ENCODE assay signal across 8 mouse cellular contexts in the genomic region with DNA sequence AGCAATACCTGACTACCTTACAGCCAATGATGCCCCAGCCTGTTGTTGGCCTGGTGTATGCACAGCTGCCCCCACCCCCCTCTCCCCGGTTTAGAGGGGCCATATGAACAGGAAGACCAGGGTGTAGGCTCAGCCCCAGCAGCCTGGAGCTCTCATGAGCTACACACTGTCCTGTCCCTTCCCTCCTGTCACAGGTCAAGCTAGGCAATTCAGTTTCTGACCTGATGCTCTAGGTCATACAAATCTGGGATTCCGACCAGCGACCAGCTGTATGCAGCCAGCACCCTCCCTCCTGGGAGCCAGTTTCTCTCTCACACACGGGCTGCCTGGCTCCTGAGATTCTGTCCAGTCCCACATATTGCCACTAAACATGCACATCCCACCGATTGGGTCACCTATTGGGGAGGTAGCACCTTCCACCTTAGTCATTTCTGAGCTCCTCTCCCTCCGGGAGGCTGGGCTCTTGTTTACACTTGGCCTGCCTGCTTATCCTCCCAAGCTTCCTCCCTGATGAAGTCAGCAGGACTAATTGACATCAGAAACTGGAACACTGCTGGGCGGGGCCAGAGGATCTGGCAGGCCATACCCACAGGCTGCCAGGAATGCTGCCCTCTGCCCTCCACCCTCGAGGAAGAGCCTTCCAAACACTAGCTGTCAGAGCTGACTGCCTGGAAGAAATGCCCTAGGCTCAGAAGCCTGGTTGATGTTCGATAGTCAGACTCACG. TPM values are rescaled to one million over a fixed set of nuclear protein-coding genes. Genes with fewer than 3 reads are reported as not detected.
DNase-seq lines count a peak whose midpoint lies in the region; ATAC-seq and TF ChIP-seq lines count a peak whose summit lies in the region.

No protein-coding gene starts in this region.

- DNase-seq in midbrain, embryonic 10.5 days (ENCODE audit: low spot score): no peak
- peak; percentile 80 for DNase-seq in cerebellum, adult 11 months
- DNase-seq in heart, adult 2 months: peak; percentile 88 to 92
- DNase-seq in kidney, adult 8-10 months: peak; percentile 97
- DNase-seq in stomach, postnatal 0 days (ENCODE audit: low spot score): peak; percentile 78
- DNase-seq in thymus, adult 2 months: no peak

- no peak overlapping the region for H3K4me2 ChIP-seq in midbrain, embryonic 15.5 days
- H3K4me2 ChIP-seq in lung, embryonic 15.5 days: peak overlapping the region; percentile 29
- H3K4me2 ChIP-seq in stomach, postnatal 0 days (replicated peaks; ENCODE audit: low read depth): no peak overlapping the region

- intact Hi-C loops in heart, adult 2 months (cut with DNase I): loop anchor here (2.0 kb wide), 2 partner anchors 18 to 40 kb away; no protein-coding TSS in a partner anchor

- peak; percentile 63 for TF ChIP-seq EP300 in heart, adult 2 months (IDR thresholded peaks at IDR 0.05; ENCODE audit: insufficient read depth, low read depth, low read length)
- no peak for TF ChIP-seq EP300 in stomach, postnatal 0 days (optimal IDR thresholded peaks at IDR 0.05)

- H3K36me3 ChIP-seq in midbrain, embryonic 10.5 days: no peaks in the 10 kb centered on the region
- no peaks in the 10 kb centered on the region for H3K36me3 ChIP-seq in midbrain, embryonic 15.5 days (replicated peaks)
- no peaks in the 10 kb centered on the region for H3K36me3 ChIP-seq in heart, adult 2 months (ENCODE audit: control insufficient read depth, insufficient read depth, low read length)
- H3K36me3 ChIP-seq in lung, embryonic 15.5 days: no peaks in the 10 kb centered on the region
- H3K36me3 ChIP-seq in stomach, postnatal 0 days (ENCODE audit: control insufficient read depth, insufficient read depth, low read length): no peaks in the 10 kb centered on the region
- H3K36me3 ChIP-seq in thymus, adult 2 months (ENCODE audit: control insufficient read depth, insufficient read depth, low read length): no peaks in the 10 kb centered on the region

- no peaks in the 10 kb centered on the region for H3K79me2 ChIP-seq in heart, adult 2 months (replicated peaks; ENCODE audit: control insufficient read depth, insufficient read depth, low read length)

- 0 out of 2 replicates have a peak, but pooled peaks have one; percentile 11 for TF ChIP-seq CTCF in heart, adult 2 months (IDR thresholded peaks at IDR 0.05)
- TF ChIP-seq CTCF in stomach, postnatal 0 days (IDR thresholded peaks at IDR 0.05; ENCODE audit: low read depth): peak; percentile 31
- TF ChIP-seq CTCF in thymus, adult 2 months (IDR thresholded peaks at IDR 0.05; ENCODE audit: borderline replicate concordance, control insufficient read depth, extremely low read depth, insufficient read depth, low read length, poor library complexity): no peak

- no peak overlapping the region for H3K4me3 ChIP-seq in midbrain, embryonic 10.5 days
- H3K4me3 ChIP-seq in midbrain, embryonic 15.5 days: no peak overlapping the region
- H3K4me3 ChIP-seq in heart, adult 2 months: no peak overlapping the region; the same call in 1 of the 2 replicates
- no peak overlapping the region for H3K4me3 ChIP-seq in lung, embryonic 15.5 days
- no peak overlapping the region for H3K4me3 ChIP-seq in stomach, postnatal 0 days (ENCODE audit: low read depth, low read length)
- H3K4me3 ChIP-seq in thymus, adult 2 months (ENCODE audit: control insufficient read depth, insufficient read depth, low read length): no peak overlapping the region

- 0 out of 2 replicates have a peak, but pooled peaks cover 4% of the 10 kb centered on the region for H3K9me3 ChIP-seq in midbrain, embryonic 10.5 days (replicated peaks)
- H3K9me3 ChIP-seq in midbrain, embryonic 15.5 days: no peaks in the 10 kb centered on the region
- H3K9me3 ChIP-seq in lung, embryonic 15.5 days: no peaks in the 10 kb centered on the region
- H3K9me3 ChIP-seq in stomach, postnatal 0 days (ENCODE audit: control insufficient read depth, low read length): no peaks in the 10 kb centered on the region

- H3K9ac ChIP-seq in midbrain, embryonic 15.5 days: no peak overlapping the region
- peak overlapping the region; percentile 44 for H3K9ac ChIP-seq in heart, adult 2 months (ENCODE audit: low read depth, low read length)
- peak overlapping the region; percentile 8; the same call in 1 of the 2 replicates for H3K9ac ChIP-seq in lung, embryonic 15.5 days
- H3K9ac ChIP-seq in stomach, postnatal 0 days (ENCODE audit: low read length): peak overlapping the region; percentile 38; the same call in 1 of the 2 replicates

- H3K4me1 ChIP-seq in midbrain, embryonic 10.5 days: peaks cover 42% of the 10 kb centered on the region
- H3K4me1 ChIP-seq in midbrain, embryonic 15.5 days: peaks cover 35% of the 10 kb centered on the region
- H3K4me1 ChIP-seq in heart, adult 2 months (ENCODE audit: control insufficient read depth, insufficient read depth, low read length): peaks cover 27% of the 10 kb centered on the region
- peaks cover 48% of the 10 kb centered on the region for H3K4me1 ChIP-seq in lung, embryonic 15.5 days
- peaks cover 7% of the 10 kb centered on the region; the same call in 1 of the 2 replicates for H3K4me1 ChIP-seq in stomach, postnatal 0 days (replicated peaks; ENCODE audit: control insufficient read depth, insufficient read depth)
- peaks cover 29% of the 10 kb centered on the region for H3K4me1 ChIP-seq in thymus, adult 2 months (replicated peaks; ENCODE audit: control insufficient read depth, insufficient read depth, low read length)

- 46% methylated on average over 10 of the region's 10 CpGs for WGBS in midbrain, embryonic 10.5 days
- 46% methylated on average over 10 of the region's 10 CpGs for WGBS in midbrain, embryonic 15.5 days
- WGBS in heart, adult 2 months: 11% methylated on average over 10 of the region's 10 CpGs
- WGBS in lung, embryonic 15.5 days: 22% methylated on average over 10 of the region's 10 CpGs
- WGBS in stomach, postnatal 0 days: 25% methylated on average over 10 of the region's 10 CpGs
- WGBS in thymus, adult 2 months: 88% methylated on average over 10 of the region's 10 CpGs

- peak; percentile 66 for TF ChIP-seq POLR2A in heart, adult 2 months (IDR thresholded peaks at IDR 0.05; ENCODE audit: insufficient read depth, low read depth, low read length)
- TF ChIP-seq POLR2A in thymus, adult 2 months (IDR thresholded peaks at IDR 0.05; ENCODE audit: control insufficient read depth, extremely low read depth, insufficient read depth, low read length, poor library complexity): no peak

- no peak for ATAC-seq in midbrain, embryonic 15.5 days (replicated peaks)
- ATAC-seq in lung, embryonic 15.5 days (ENCODE audit: borderline replicate concordance, extremely low read depth, low FRiP score, low TSS enrichment): peak; percentile 50; the same call in 1 of the 2 replicates
- ATAC-seq in stomach, postnatal 0 days (ENCODE audit: low FRiP score, low TSS enrichment): peak; percentile 65

- H3K27ac ChIP-seq in midbrain, embryonic 10.5 days (replicated peaks): peak overlapping the region; percentile 74
- H3K27ac ChIP-seq in midbrain, embryonic 15.5 days: no peak overlapping the region
- H3K27ac ChIP-seq in heart, adult 2 months: peak overlapping the region; percentile 94
- H3K27ac ChIP-seq in lung, embryonic 15.5 days: peak overlapping the region; percentile 62
- H3K27ac ChIP-seq in stomach, postnatal 0 days (replicated peaks): peak overlapping the region; percentile 70
- H3K27ac ChIP-seq in thymus, adult 2 months (ENCODE audit: control insufficient read depth, insufficient read depth, low read length): no peak overlapping the region

- peaks cover 18% of the 10 kb centered on the region for H3K27me3 ChIP-seq in midbrain, embryonic 10.5 days (ENCODE audit: low read depth, poor library complexity, severe bottlenecking)
- H3K27me3 ChIP-seq in midbrain, embryonic 15.5 days (replicated peaks): no peaks in the 10 kb centered on the region
- no peaks in the 10 kb centered on the region for H3K27me3 ChIP-seq in heart, adult 2 months (ENCODE audit: control insufficient read depth, insufficient read depth, low read length)
- H3K27me3 ChIP-seq in lung, embryonic 15.5 days: no peaks in the 10 kb centered on the region
- H3K27me3 ChIP-seq in stomach, postnatal 0 days (ENCODE audit: control insufficient read depth, insufficient read depth, low read length): no peaks in the 10 kb centered on the region
- no peaks in the 10 kb centered on the region for H3K27me3 ChIP-seq in thymus, adult 2 months (ENCODE audit: control insufficient read depth, insufficient read depth, low read length)

RNA-seq across cellular contexts. Expression of gene Cerk, which starts 3.0 kb away (rescaled TPM):
- 13.3 and 16.8 TPM in 2 replicates for polyA plus RNA-seq in midbrain, embryonic 10.5 days (2016; fragmentation: Nextera tagmentation; extraction: Ambion mirVana)
- polyA plus RNA-seq in midbrain, embryonic 15.5 days (2015; fragmentation: Nextera tagmentation; extraction: Ambion mirVana): 25.0 and 25.8 TPM in 2 replicates
- total RNA-seq in heart, adult 2 months (2021): 10 to 100 TPM; 30.4 to 33.5 TPM
- 26.0 and 38.0 TPM in 2 replicates for polyA plus RNA-seq in heart, adult 2 months (2012; rRNA removed)
- 26.6 and 27.8 TPM in 2 replicates for polyA plus RNA-seq in lung, embryonic 15.5 days (2015; fragmentation: Nextera tagmentation; extraction: Ambion mirVana)
- polyA plus RNA-seq in stomach, postnatal 0 days (2015; fragmentation: Nextera tagmentation; extraction: Ambion mirVana): 4.6 and 5.2 TPM in 2 replicates
- 178 and 180 TPM in 2 replicates for polyA plus RNA-seq in thymus, adult 2 months (2012; rRNA removed)

RNA-seq across cellular contexts. Expression of gene Tbc1d22a, which starts 25.4 kb away (rescaled TPM):
- 10.8 and 12.5 TPM in 2 replicates for polyA plus RNA-seq in midbrain, embryonic 10.5 days (2016; fragmentation: Nextera tagmentation; extraction: Ambion mirVana)
- polyA plus RNA-seq in midbrain, embryonic 15.5 days (2015; fragmentation: Nextera tagmentation; extraction: Ambion mirVana): 14.3 and 15.1 TPM in 2 replicates
- 10 to 100 TPM; 21.8 to 25.6 TPM for total RNA-seq in heart, adult 2 months (2021)
- 23.2 and 30.1 TPM in 2 replicates for polyA plus RNA-seq in heart, adult 2 months (2012; rRNA removed)
- polyA plus RNA-seq in lung, embryonic 15.5 days (2015; fragmentation: Nextera tagmentation; extraction: Ambion mirVana): 10.3 and 12.4 TPM in 2 replicates
- polyA plus RNA-seq in stomach, postnatal 0 days (2015; fragmentation: Nextera tagmentation; extraction: Ambion mirVana): 8.7 TPM in 2 replicates
- polyA plus RNA-seq in thymus, adult 2 months (2012; rRNA removed): 53.1 and 56.5 TPM in 2 replicates

Comparison
In these comparisons a context has a peak if more than half of its experiments do, and no peak if none do; other contexts are left out.
1. H3K27ac ChIP-seq: peak in midbrain, embryonic 10.5 days (single experiment), heart, adult 2 months (single experiment), lung, embryonic 15.5 days (single experiment) and stomach, postnatal 0 days (single experiment); none in midbrain, embryonic 15.5 days (single experiment) and thymus, adult 2 months (single experiment).
2. DNase-seq: peak in cerebellum, adult 11 months (single experiment), heart, adult 2 months (2 of 2), kidney, adult 8-10 months (2 of 2) and stomach, postnatal 0 days (single experiment); none in midbrain, embryonic 10.5 days (single experiment) and thymus, adult 2 months (single experiment).